Mouse (Mus musculus) lung, adult 2 months (tissue): ENCODE measurements around the gene Olfr750.

Source experiments
- CTCF ChIP-seq: fragments of 200-500 bp; IDR thresholded peaks from 2 replicates; pipeline ENCODE4 v1.5.1; 2011; ENCODE audit warnings: mild to moderate bottlenecking, low read length, control low read depth; ENCODE audit not compliant: insufficient read depth
- POLR2A ChIP-seq: fragments of 200-500 bp; IDR thresholded peaks from 2 replicates; pipeline ENCODE4 v1.6.1; 2011; ENCODE audit warnings: low read depth, mild to moderate bottlenecking, control low read depth, low read length, borderline replicate concordance; ENCODE audit errors: extremely low read depth

DNA sequence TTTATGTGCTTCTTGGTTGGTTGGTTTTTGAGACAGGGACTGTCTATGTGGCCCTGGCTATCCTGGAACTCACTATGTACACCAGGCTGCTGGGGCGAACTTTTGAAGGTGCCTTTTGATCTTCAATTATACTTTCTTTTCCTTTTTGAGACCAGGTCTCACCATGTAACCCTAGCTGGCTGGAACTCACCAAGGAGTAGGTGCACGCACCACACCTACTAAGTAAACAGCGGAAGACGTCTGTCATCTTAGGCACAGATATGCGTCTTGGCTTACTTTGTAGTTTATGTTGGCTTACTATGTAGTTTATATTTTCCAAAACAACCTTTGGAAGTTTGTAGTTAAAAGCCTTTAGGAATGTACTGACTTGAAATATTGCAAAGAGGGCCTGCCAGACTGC lies 5.3 kb downstream of the Olfr750 start:
- no peak for TF ChIP-seq CTCF
- TF ChIP-seq POLR2A, result no peak
